Mouse (Mus musculus): ENCODE results near the gene Olfr154. TPM values are rescaled to one million over a fixed set of nuclear protein-coding genes. Genes with fewer than 3 reads are reported as not detected.
"Not testable (repeated sequence)": the region's sequence is repeated elsewhere in the genome, so short reads cannot be mapped to it uniquely, and the experiment has no call there.

Olfr154 gene
- polyA plus RNA-seq (2014; fragmentation: Nextera tagmentation; extraction: Ambion mirVana), result not detected in 2 replicates

- not testable (repeated sequence) for H3K4me3 ChIP-seq (ENCODE audit: low read depth, low read length); H3K9me3 ChIP-seq (replicated peaks; ENCODE audit: control insufficient read depth, low read length); H3K4me2 ChIP-seq (ENCODE audit: low read depth, low read length); H3K4me1 ChIP-seq (ENCODE audit: control insufficient read depth, insufficient read depth, low read length); H3K9ac ChIP-seq (replicated peaks; ENCODE audit: low read length); H3K36me3 ChIP-seq (replicated peaks; ENCODE audit: control insufficient read depth, insufficient read depth, low read depth, low read length); H3K27ac ChIP-seq (replicated peaks; ENCODE audit: low read depth, low read length); DNase-seq (ENCODE audit: low spot score); H3K27me3 ChIP-seq (ENCODE audit: control insufficient read depth, insufficient read depth, low read length); ATAC-seq (replicated peaks; ENCODE audit: insufficient number of reproducible peaks, low FRiP score, low TSS enrichment, low read depth)
Observed at GRCm38 (mm10) chr2:85664355-85664754, at the start of gene Olfr154. Olfr154 (minus strand) TSS chr2:85664455.

DNA sequence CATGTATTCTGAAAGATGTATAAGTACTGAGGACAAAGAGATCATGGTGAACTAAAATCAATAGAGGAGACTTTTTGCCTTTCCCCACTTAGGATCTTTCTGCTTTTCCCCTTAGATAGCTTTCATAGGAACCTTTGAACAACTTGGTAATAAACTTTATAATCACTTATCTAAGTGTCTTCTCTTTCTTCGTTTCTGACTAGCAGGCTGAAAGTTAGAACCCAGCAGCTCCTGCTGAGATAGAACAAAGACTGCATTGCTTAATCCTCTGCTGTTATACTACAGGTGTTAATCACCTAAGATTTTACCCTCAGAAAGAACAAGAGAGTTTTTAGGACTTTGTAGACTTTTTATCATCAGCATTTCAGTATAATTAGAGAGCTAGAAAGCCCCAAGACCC is 46.9 kb upstream of the Olfr154 start:
- Histone ChIP-seq H3K4me2 (ENCODE audit: low read depth, low read length) (no peak overlapping the region), H3K27ac (replicated peaks; ENCODE audit: low read depth, low read length) (no peak overlapping the region), H3K36me3 (replicated peaks; ENCODE audit: control insufficient read depth, insufficient read depth, low read depth, low read length) (no peaks in the 10 kb centered on the region), H3K9ac (replicated peaks; ENCODE audit: low read length) (no peak overlapping the region), H3K9me3 (replicated peaks; ENCODE audit: control insufficient read depth, low read length) (no peaks in the 10 kb centered on the region), H3K27me3 (ENCODE audit: control insufficient read depth, insufficient read depth, low read length) (no peaks in the 10 kb centered on the region), H3K4me1 (ENCODE audit: control insufficient read depth, insufficient read depth, low read length) (no peaks in the 10 kb centered on the region), H3K4me3 (ENCODE audit: low read depth, low read length) (no peak overlapping the region)
- WGBS, result 41% methylated on average over 1 of the region's 1 CpGs
- no peak for ATAC-seq (replicated peaks; ENCODE audit: insufficient number of reproducible peaks, low FRiP score, low TSS enrichment, low read depth)
- no peak for DNase-seq (ENCODE audit: low spot score)

- not testable (repeated sequence) for H3K9me3 ChIP-seq (replicated peaks; ENCODE audit: control insufficient read depth, low read length); H3K4me2 ChIP-seq (ENCODE audit: low read depth, low read length); H3K36me3 ChIP-seq (replicated peaks; ENCODE audit: control insufficient read depth, insufficient read depth, low read depth, low read length); ATAC-seq (replicated peaks; ENCODE audit: insufficient number of reproducible peaks, low FRiP score, low TSS enrichment, low read depth); H3K27me3 ChIP-seq (ENCODE audit: control insufficient read depth, insufficient read depth, low read length); H3K4me1 ChIP-seq (ENCODE audit: control insufficient read depth, insufficient read depth, low read length); DNase-seq (ENCODE audit: low spot score); H3K4me3 ChIP-seq (ENCODE audit: low read depth, low read length); H3K27ac ChIP-seq (replicated peaks; ENCODE audit: low read depth, low read length); H3K9ac ChIP-seq (replicated peaks; ENCODE audit: low read length)
- WGBS, result 77% methylated on average over 2 of the region's 2 CpGs
Observed at GRCm38 (mm10) chr2:85710680-85711079, 46.4 kb upstream of the Olfr154 start.

- Histone ChIP-seq H3K27ac (replicated peaks; ENCODE audit: low read depth, low read length) (no peak within 1 kb of the TSS), H3K36me3 (replicated peaks; ENCODE audit: control insufficient read depth, insufficient read depth, low read depth, low read length) (no peaks in the 10 kb centered on the region), H3K9me3 (replicated peaks; ENCODE audit: control insufficient read depth, low read length) (no peaks in the 10 kb centered on the region), H3K4me1 (ENCODE audit: control insufficient read depth, insufficient read depth, low read length) (no peaks in the 10 kb centered on the region), H3K4me3 (ENCODE audit: low read depth, low read length) (no peak within 1 kb of the TSS), H3K4me2 (ENCODE audit: low read depth, low read length) (no peak within 1 kb of the TSS), H3K27me3 (ENCODE audit: control insufficient read depth, insufficient read depth, low read length) (no peaks in the 10 kb centered on the region), H3K9ac (replicated peaks; ENCODE audit: low read length) (no peak within 1 kb of the TSS)
- ATAC-seq (replicated peaks; ENCODE audit: insufficient number of reproducible peaks, low FRiP score, low TSS enrichment, low read depth), result no peak
- no peak for DNase-seq (ENCODE audit: low spot score)
Observed at GRCm38 (mm10) chr2:85689131-85689530, 24.9 kb upstream of the Olfr154 start, which contains the start of gene Olfr1008. Olfr1008 (plus strand) TSS chr2:85689431.

GRCm38 (mm10) chr2:85678667-85679066 is 14.4 kb upstream of the Olfr154 start, which contains the start of gene Olfr1006:
Olfr1006 (minus strand) TSS chr2:85678767.
- Histone ChIP-seq H3K9ac (replicated peaks; ENCODE audit: low read length) (no peak within 1 kb of the TSS), H3K36me3 (replicated peaks; ENCODE audit: control insufficient read depth, insufficient read depth, low read depth, low read length) (no peaks in the 10 kb centered on the region), H3K27ac (replicated peaks; ENCODE audit: low read depth, low read length) (no peak within 1 kb of the TSS), H3K4me1 (ENCODE audit: control insufficient read depth, insufficient read depth, low read length) (no peaks in the 10 kb centered on the region), H3K9me3 (replicated peaks; ENCODE audit: control insufficient read depth, low read length) (no peaks in the 10 kb centered on the region), H3K4me2 (ENCODE audit: low read depth, low read length) (no peak within 1 kb of the TSS), H3K27me3 (ENCODE audit: control insufficient read depth, insufficient read depth, low read length) (no peaks in the 10 kb centered on the region), H3K4me3 (ENCODE audit: low read depth, low read length) (no peak within 1 kb of the TSS)
- no peak for DNase-seq (ENCODE audit: low spot score)
- no peak for ATAC-seq (replicated peaks; ENCODE audit: insufficient number of reproducible peaks, low FRiP score, low TSS enrichment, low read depth)

GRCm38 (mm10) chr2:85650604-85651003 is 13.7 kb downstream of the Olfr154 start, which contains the start of gene Olfr1002:
Olfr1002 (minus strand) TSS chr2:85650704.
- H3K36me3 ChIP-seq (replicated peaks; ENCODE audit: control insufficient read depth, insufficient read depth, low read depth, low read length), result no peaks in the 10 kb centered on the region
- H3K4me1 ChIP-seq (ENCODE audit: control insufficient read depth, insufficient read depth, low read length), result no peaks in the 10 kb centered on the region
- no peak within 1 kb of the TSS for H3K27ac ChIP-seq (replicated peaks; ENCODE audit: low read depth, low read length)
- H3K9me3 ChIP-seq (replicated peaks; ENCODE audit: control insufficient read depth, low read length), result no peaks in the 10 kb centered on the region
- H3K27me3 ChIP-seq (ENCODE audit: control insufficient read depth, insufficient read depth, low read length), result no peaks in the 10 kb centered on the region
- WGBS, result 85% methylated on average over 1 of the region's 1 CpGs
- DNase-seq (ENCODE audit: low spot score) (no peak), ATAC-seq (replicated peaks; ENCODE audit: insufficient number of reproducible peaks, low FRiP score, low TSS enrichment, low read depth) (no peak)
- no peak within 1 kb of the TSS for H3K4me2 ChIP-seq (ENCODE audit: low read depth, low read length)
- H3K9ac ChIP-seq (replicated peaks; ENCODE audit: low read length), result no peak within 1 kb of the TSS
- no peak within 1 kb of the TSS for H3K4me3 ChIP-seq (ENCODE audit: low read depth, low read length)

Other genes with a start within 250 kb of the Olfr154 start
- gene Olfr993, start 249.6 kb downstream of the Olfr154 start, polyA plus RNA-seq (2014; fragmentation: Nextera tagmentation; extraction: Ambion mirVana), result not detected in 2 replicates
- gene Olfr994, start 228.0 kb downstream of the Olfr154 start, polyA plus RNA-seq (2014; fragmentation: Nextera tagmentation; extraction: Ambion mirVana), result not detected in 2 replicates
- gene Olfr995, start 220.8 kb downstream of the Olfr154 start, polyA plus RNA-seq (2014; fragmentation: Nextera tagmentation; extraction: Ambion mirVana), result not detected in 2 replicates
- gene 4833423E24Rik, start 145.4 kb downstream of the Olfr154 start, polyA plus RNA-seq (2014; fragmentation: Nextera tagmentation; extraction: Ambion mirVana), result not detected in 2 replicates
- gene Olfr996, start 85.2 kb downstream of the Olfr154 start, polyA plus RNA-seq (2014; fragmentation: Nextera tagmentation; extraction: Ambion mirVana), result not detected in 2 replicates
- not detected in 2 replicates for gene Olfr998, start 75.5 kb downstream of the Olfr154 start, polyA plus RNA-seq (2014; fragmentation: Nextera tagmentation; extraction: Ambion mirVana)
- not detected in 2 replicates for gene Olfr1000, start 52.6 kb downstream of the Olfr154 start, polyA plus RNA-seq (2014; fragmentation: Nextera tagmentation; extraction: Ambion mirVana)
- gene Olfr1002, start 13.8 kb downstream of the Olfr154 start, polyA plus RNA-seq (2014; fragmentation: Nextera tagmentation; extraction: Ambion mirVana), result not detected in 2 replicates
- gene Olfr1006, start 14.3 kb upstream of the Olfr154 start, polyA plus RNA-seq (2014; fragmentation: Nextera tagmentation; extraction: Ambion mirVana), result not detected in 2 replicates
- not detected in 2 replicates for gene Olfr1008, start 25.0 kb upstream of the Olfr154 start, polyA plus RNA-seq (2014; fragmentation: Nextera tagmentation; extraction: Ambion mirVana)
- not detected in 2 replicates for gene Olfr1009, start 51.0 kb upstream of the Olfr154 start, polyA plus RNA-seq (2014; fragmentation: Nextera tagmentation; extraction: Ambion mirVana)
- gene Olfr1012, start 98.3 kb upstream of the Olfr154 start, polyA plus RNA-seq (2014; fragmentation: Nextera tagmentation; extraction: Ambion mirVana), result not detected in 2 replicates
- gene Olfr1013, start 102.6 kb upstream of the Olfr154 start, polyA plus RNA-seq (2014; fragmentation: Nextera tagmentation; extraction: Ambion mirVana), result not detected in 2 replicates
- gene Olfr1014, start 108.3 kb upstream of the Olfr154 start, polyA plus RNA-seq (2014; fragmentation: Nextera tagmentation; extraction: Ambion mirVana), result not detected in 2 replicates
- 0.14 TPM in 1 of 2 replicates, not detected in the other for gene Olfr1015, start 117.6 kb upstream of the Olfr154 start, polyA plus RNA-seq (2014; fragmentation: Nextera tagmentation; extraction: Ambion mirVana)
- gene Olfr1016, start 138.1 kb upstream of the Olfr154 start, polyA plus RNA-seq (2014; fragmentation: Nextera tagmentation; extraction: Ambion mirVana), result not detected in 2 replicates
- not detected in 2 replicates for gene Olfr1018, start 154.0 kb upstream of the Olfr154 start, polyA plus RNA-seq (2014; fragmentation: Nextera tagmentation; extraction: Ambion mirVana)
- gene Olfr1019, start 181.0 kb upstream of the Olfr154 start, polyA plus RNA-seq (2014; fragmentation: Nextera tagmentation; extraction: Ambion mirVana), result not detected in 2 replicates
- not detected in 2 replicates for gene Olfr1020, start 182.6 kb upstream of the Olfr154 start, polyA plus RNA-seq (2014; fragmentation: Nextera tagmentation; extraction: Ambion mirVana)
- not detected in 2 replicates for gene Olfr1022, start 204.1 kb upstream of the Olfr154 start, polyA plus RNA-seq (2014; fragmentation: Nextera tagmentation; extraction: Ambion mirVana)
- gene Olfr1023, start 221.2 kb upstream of the Olfr154 start, polyA plus RNA-seq (2014; fragmentation: Nextera tagmentation; extraction: Ambion mirVana), result not detected in 2 replicates
- not detected in 2 replicates for gene Olfr1024, start 240.6 kb upstream of the Olfr154 start, polyA plus RNA-seq (2014; fragmentation: Nextera tagmentation; extraction: Ambion mirVana)